In the genomic region with DNA sequence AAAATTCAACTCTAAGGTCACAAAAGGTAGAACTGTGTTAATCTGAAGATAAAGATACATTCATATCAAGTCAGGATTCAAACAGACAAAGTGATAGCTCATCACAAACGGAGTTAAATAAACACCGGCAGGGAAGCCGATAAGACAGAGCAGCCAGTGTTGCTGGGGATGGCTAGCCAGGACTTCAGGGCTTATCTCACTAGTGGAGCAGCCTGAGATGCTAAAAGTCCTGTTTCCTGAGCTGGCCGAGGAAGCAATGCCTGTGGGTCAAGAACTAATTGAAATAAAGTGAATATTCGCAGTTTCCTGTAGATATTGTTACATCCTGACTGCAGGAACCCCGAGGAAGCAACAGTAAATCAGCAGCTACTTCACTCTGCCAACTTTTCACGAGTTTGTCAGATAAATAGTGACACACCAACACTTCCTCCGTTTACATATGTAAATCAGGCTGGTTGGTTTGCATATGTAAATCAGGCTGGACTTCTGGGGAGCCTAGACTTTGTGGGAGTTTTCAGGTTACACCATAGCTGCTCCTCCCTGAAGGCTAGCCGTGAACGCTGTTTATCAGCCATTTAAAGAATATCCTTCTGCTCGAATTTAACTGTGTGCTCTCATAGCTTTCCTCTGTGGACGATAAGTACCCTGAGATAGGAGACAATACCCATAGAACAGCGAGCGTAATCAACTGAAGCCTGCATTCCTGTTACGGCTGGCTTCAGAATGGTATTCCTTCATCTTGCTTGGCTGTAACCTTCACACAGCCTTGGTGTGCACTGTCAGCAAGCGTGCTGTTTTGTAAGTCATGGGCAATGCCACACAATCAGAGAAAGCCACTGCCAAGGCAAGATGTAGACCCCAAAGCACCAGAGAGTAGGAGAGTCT, we compare ENCODE assay signal across 12 mouse cellular contexts.
A peak's percentile ranks its signal among the peaks of the same experiment; 100 is the strongest.
DNase-seq lines count a peak whose midpoint lies in the region; ATAC-seq and TF ChIP-seq lines count a peak whose summit lies in the region.
"Had no signal": no experiment of that assay in that cellular context is flagged by ENCODE, and none has a peak within 500 bp of the region (broad histone marks: within the 10 kb centered on the region; RNA-seq: fewer than 3 reads in every experiment).

No protein-coding gene starts in this region.

- peak overlapping the region; percentile 49 for H3K27ac ChIP-seq in hindbrain, embryonic 13.5 days
- no peak overlapping the region for H3K27ac ChIP-seq in hindbrain, embryonic 16.5 days (ENCODE audit: low read depth, low read length)
- H3K27ac ChIP-seq in liver, embryonic 13.5 days: no peak overlapping the region

- H3K36me3 ChIP-seq in hindbrain, embryonic 13.5 days: no peaks in the 10 kb centered on the region
- no peaks in the 10 kb centered on the region for H3K36me3 ChIP-seq in hindbrain, embryonic 16.5 days (ENCODE audit: control insufficient read depth, insufficient read depth, low read length)
- H3K36me3 ChIP-seq in E14TG2a.4 (ENCODE audit: insufficient read depth, low read length): no peaks in the 10 kb centered on the region
- H3K36me3 ChIP-seq in liver, embryonic 13.5 days: no peaks in the 10 kb centered on the region

- WGBS in hindbrain, embryonic 13.5 days: 37% methylated on average over 16 of the region's 16 CpGs
- 35% methylated on average over 16 of the region's 16 CpGs for WGBS in hindbrain, embryonic 16.5 days
- 12% methylated on average over 16 of the region's 16 CpGs for WGBS in liver, embryonic 13.5 days (ENCODE audit: insufficient replicate concordance)

- H3K9me3 ChIP-seq in hindbrain, embryonic 13.5 days: no peaks in the 10 kb centered on the region
- no peaks in the 10 kb centered on the region for H3K9me3 ChIP-seq in hindbrain, embryonic 16.5 days (ENCODE audit: control insufficient read depth, low read length)
- no peaks in the 10 kb centered on the region for H3K9me3 ChIP-seq in E14TG2a.4 (ENCODE audit: low read length)
- H3K9me3 ChIP-seq in liver, embryonic 13.5 days (replicated peaks): no peaks in the 10 kb centered on the region

- H3K9ac ChIP-seq in hindbrain, embryonic 13.5 days: no peak overlapping the region
- no peak overlapping the region for H3K9ac ChIP-seq in hindbrain, embryonic 16.5 days (ENCODE audit: low read depth, low read length)
- no peak overlapping the region for H3K9ac ChIP-seq in liver, embryonic 13.5 days

- no peak overlapping the region for H3K4me2 ChIP-seq in hindbrain, embryonic 13.5 days
- H3K4me2 ChIP-seq in hindbrain, embryonic 16.5 days (ENCODE audit: low read length): no peak overlapping the region
- 0 out of 2 replicates have a peak overlapping the region, but pooled peaks have one; percentile 1 for H3K4me2 ChIP-seq in liver, embryonic 13.5 days
- H3K4me2 ChIP-seq: midbrain, embryonic 11.5 days had no signal

- no peaks in the 10 kb centered on the region for H3K27me3 ChIP-seq in hindbrain, embryonic 13.5 days
- no peaks in the 10 kb centered on the region for H3K27me3 ChIP-seq in hindbrain, embryonic 16.5 days (replicated peaks; ENCODE audit: control insufficient read depth, insufficient read depth, low read length)
- no peaks in the 10 kb centered on the region for H3K27me3 ChIP-seq in E14TG2a.4 (ENCODE audit: insufficient read depth, low read length)
- H3K27me3 ChIP-seq in liver, embryonic 13.5 days: no peaks in the 10 kb centered on the region

- no peak overlapping the region for H3K4me3 ChIP-seq in hindbrain, embryonic 13.5 days
- H3K4me3 ChIP-seq in hindbrain, embryonic 16.5 days (ENCODE audit: low read length): no peak overlapping the region
- H3K4me3 ChIP-seq in E14TG2a.4 (replicated peaks; ENCODE audit: low read length): peak overlapping the region; percentile 4; the same call in 1 of the 2 replicates
- no peak overlapping the region for H3K4me3 ChIP-seq in liver, embryonic 13.5 days (replicated peaks)

- DNase-seq in ES-CJ7 (ENCODE audit: low read depth, low spot score) (peak; percentile 38), MN1 (ENCODE audit: low spot score) (no peak)
- no peak for DNase-seq in liver, embryonic 13.5 days
- DNase-seq in gastrocnemius, postnatal 36 days: no peak
- DNase-seq: adrenal gland, postnatal 10 days; cerebellum, adult 9-10 months; kidney, postnatal 36 days had no signal

- TF ChIP-seq CTCF in E14TG2a.4 (conservative IDR thresholded peaks at IDR 0.05; ENCODE audit: low read length): no peak

- intact Hi-C loops in gastrocnemius, postnatal 36 days (cut with DNase I): no loop called here

- H3K4me1 ChIP-seq in hindbrain, embryonic 13.5 days (replicated peaks): peaks cover 48% of the 10 kb centered on the region
- peaks cover 19% of the 10 kb centered on the region for H3K4me1 ChIP-seq in hindbrain, embryonic 16.5 days (ENCODE audit: control insufficient read depth, insufficient read depth, low read depth, low read length)
- peaks cover 52% of the 10 kb centered on the region for H3K4me1 ChIP-seq in E14TG2a.4 (replicated peaks; ENCODE audit: low read depth, low read length)
- H3K4me1 ChIP-seq in liver, embryonic 13.5 days (replicated peaks): peaks cover 9% of the 10 kb centered on the region; the same call in 1 of the 2 replicates

- ATAC-seq in hindbrain, embryonic 13.5 days (ENCODE audit: low FRiP score): no peak
- no peak for ATAC-seq in hindbrain, embryonic 16.5 days
- peak; percentile 45; the same call in 1 of the 2 replicates for ATAC-seq in liver, embryonic 13.5 days (ENCODE audit: low read depth)
- no peak for ATAC-seq in CD4-positive, CD25-positive, alpha-beta regulatory T cell, adult 4 months
